Mouse (Mus musculus) G1E (cell line): ENCODE data around the gene Nedd4.

Experiments used
- CTCF ChIP-seq: IDR thresholded peaks from 2 replicates; pipeline ENCODE4 v1.5.1; 2012; ENCODE audit warnings: low read depth, low read length, inconsistent platforms, mixed read lengths
- GATA1 ChIP-seq: IDR thresholded peaks from 2 replicates; pipeline ENCODE4 v1.6.1; 2012; ENCODE audit warnings: borderline replicate concordance, low read length, inconsistent platforms, mixed read lengths
- GATA2 ChIP-seq: IDR thresholded peaks from 2 replicates; pipeline ENCODE4 v1.6.1; 2012; ENCODE audit warnings: low read depth, low read length, inconsistent platforms, borderline replicate concordance
- POLR2AphosphoS5 ChIP-seq: IDR thresholded peaks from 2 replicates; pipeline ENCODE4 v1.6.1; 2012; ENCODE audit warnings: low read depth, low read length, inconsistent platforms; ENCODE audit not compliant: insufficient replicate concordance
- TAL1 ChIP-seq: conservative IDR thresholded peaks from 2 replicates; pipeline ENCODE4 v1.6.1; 2012; ENCODE audit warnings: low read depth, low read length, inconsistent platforms, mixed read lengths

DNA sequence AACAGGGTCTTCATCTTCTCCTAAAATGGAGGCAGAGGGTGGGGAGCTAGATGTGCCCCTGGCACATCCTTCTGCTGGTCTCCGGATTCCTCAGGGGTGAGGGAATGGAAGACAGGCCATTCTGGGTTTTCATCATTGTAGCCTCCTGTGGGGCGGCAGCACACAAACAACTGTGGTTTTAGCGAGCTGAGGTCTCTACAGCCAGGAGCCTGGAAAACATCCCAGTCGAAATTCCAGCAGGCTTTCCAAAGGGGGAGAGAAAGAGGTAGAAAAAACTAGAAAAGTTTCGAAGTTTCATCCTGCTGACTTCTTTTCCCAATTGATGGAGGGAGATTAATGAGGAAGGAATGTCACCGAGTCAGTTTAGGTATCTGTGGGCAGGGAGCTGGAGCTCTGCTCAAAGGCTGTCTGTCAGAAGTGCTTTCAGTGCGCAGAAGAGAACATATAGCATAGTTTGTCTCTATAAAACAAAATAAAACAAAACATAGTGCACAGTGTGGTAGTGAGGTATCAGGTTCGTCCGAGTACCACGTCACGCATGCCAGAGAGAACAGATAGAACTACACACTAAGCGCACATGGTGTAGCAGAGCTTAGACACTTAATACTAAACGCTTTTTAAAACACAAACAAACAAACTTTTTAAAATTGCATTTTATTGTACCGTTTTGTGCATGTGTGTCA, 128.5 kb downstream of the Nedd4 start:
- TF ChIP-seq CTCF (no peak), TAL1 (no peak), GATA1 (no peak), GATA2 (no peak), POLR2AphosphoS5 (no peak)
